Mouse (Mus musculus) forebrain, embryonic 10.5 days (tissue): Measurements from ENCODE around the gene Filip1l. TPM values are rescaled to one million over a fixed set of nuclear protein-coding genes. Genes with fewer than 3 reads are reported as not detected.
A peak's percentile ranks its signal among the peaks of the same experiment; 100 is the strongest.

Source experiments
- DNase-seq: peaks from one replicate; pipeline ENCODE4 v3.0.0-alpha.2; 2017; ENCODE audit warnings: low spot score; ENCODE audit errors: extremely low spot score
- H3K27ac ChIP-seq: fragments of 300-500 bp; sonication (generic); 2 replicates; pipeline ENCODE4 v1.5.1; 2016; ENCODE audit warnings: mild to moderate bottlenecking
- H3K27me3 ChIP-seq: fragments of 300-500 bp; sonication (generic); 2 replicates; pipeline ENCODE4 v1.6.1; 2016; ENCODE audit warnings: mild to moderate bottlenecking; ENCODE audit not compliant: poor library complexity, severe bottlenecking
- H3K36me3 ChIP-seq: fragments of 300-500 bp; sonication (generic); replicated peaks from 2 replicates; pipeline ENCODE4 v1.6.1; 2016; ENCODE audit warnings: mild to moderate bottlenecking, moderate library complexity
- H3K4me1 ChIP-seq: fragments of 300-500 bp; sonication (generic); 2 replicates; pipeline ENCODE4 v1.6.1; 2016
- H3K4me3 ChIP-seq: fragments of 300-500 bp; sonication (generic); 2 replicates; pipeline ENCODE4 v1.5.1; 2016; ENCODE audit warnings: mild to moderate bottlenecking, moderate library complexity
- H3K9me3 ChIP-seq: fragments of 300-500 bp; sonication (generic); 2 replicates; pipeline ENCODE4 v1.6.1; 2016; ENCODE audit warnings: mild to moderate bottlenecking, moderate library complexity
- WGBS: fragments of 180-500 bp; shearing (Covaris S2); methylation state at CpG from one replicate; pipeline ENCODE4 v1.1.7; 2016; 5-methylcytosine and 5-hydroxymethylcytosine counted together
- polyA plus RNA-seq: library from polyadenylated mRNA; unstranded; fragments of >200 nt; fragmentation: Nextera tagmentation; extraction: Ambion mirVana; gene quantifications from 2 replicates; pipeline ENCODE4 v1.2.1, GENCODE M21; 2016

The Filip1l gene
- polyA plus RNA-seq, 1 experiment from 2014 or later = 6.7 TPM

- peak overlapping the region; percentile 75 for H3K4me3 ChIP-seq
- H3K9me3 ChIP-seq = no peaks in the 10 kb centered on the region
- H3K4me1 ChIP-seq = peaks cover 27% of the 10 kb centered on the region
- no peak for DNase-seq
- H3K36me3 ChIP-seq = no peaks in the 10 kb centered on the region
- H3K27ac ChIP-seq = peak overlapping the region; percentile 92
- H3K27me3 ChIP-seq = peaks cover 11% of the 10 kb centered on the region
- 73% methylated on average over 2 of the region's 2 CpGs for WGBS
Measured at GRCm38 (mm10) chr16:57548608-57549007, 195.7 kb downstream of the Filip1l start.

- DNase-seq = peak; percentile 74
- Histone ChIP-seq H3K36me3 (no peaks in the 10 kb centered on the region), H3K27me3 (peaks cover 11% of the 10 kb centered on the region), H3K27ac (peak overlapping the region; percentile 92), H3K4me3 (peak overlapping the region; percentile 75), H3K9me3 (no peaks in the 10 kb centered on the region), H3K4me1 (peaks cover 28% of the 10 kb centered on the region)
- WGBS = 3% methylated on average over 64 of the region's 64 CpGs
Measured at GRCm38 (mm10) chr16:57549061-57550037, 196.5 kb downstream of the Filip1l start.

GRCm38 (mm10) chr16:57550088-57550487 lies 197.2 kb downstream of the Filip1l start:
- peaks cover 30% of the 10 kb centered on the region for H3K4me1 ChIP-seq
- H3K36me3 ChIP-seq = no peaks in the 10 kb centered on the region
- no peak overlapping the region for H3K27ac ChIP-seq
- peak overlapping the region; percentile 75 for H3K4me3 ChIP-seq
- 61% methylated on average over 3 of the region's 3 CpGs for WGBS
- H3K27me3 ChIP-seq = peaks cover 11% of the 10 kb centered on the region
- DNase-seq = no peak
- no peaks in the 10 kb centered on the region for H3K9me3 ChIP-seq

GRCm38 (mm10) chr16:57550817-57551216 lies 197.9 kb downstream of the Filip1l start:
- peaks cover 11% of the 10 kb centered on the region for H3K27me3 ChIP-seq
- no peak overlapping the region for H3K4me3 ChIP-seq
- H3K36me3 ChIP-seq = no peaks in the 10 kb centered on the region
- no peak for DNase-seq
- H3K4me1 ChIP-seq = peaks cover 30% of the 10 kb centered on the region
- no peak overlapping the region for H3K27ac ChIP-seq
- 60% methylated on average over 2 of the region's 2 CpGs for WGBS
- H3K9me3 ChIP-seq = no peaks in the 10 kb centered on the region

- H3K27me3 ChIP-seq = peaks cover 11% of the 10 kb centered on the region
- H3K27ac ChIP-seq = no peak overlapping the region
- no peaks in the 10 kb centered on the region for H3K36me3 ChIP-seq
- peaks cover 27% of the 10 kb centered on the region for H3K4me1 ChIP-seq
- WGBS = 80% methylated on average over 2 of the region's 2 CpGs
- H3K4me3 ChIP-seq = no peak overlapping the region
- DNase-seq = no peak
- H3K9me3 ChIP-seq = no peaks in the 10 kb centered on the region
Measured at GRCm38 (mm10) chr16:57551617-57552016, 198.7 kb downstream of the Filip1l start.

- no peaks in the 10 kb centered on the region for H3K9me3 ChIP-seq
- DNase-seq = no peak
- WGBS = 81% methylated on average over 5 of the region's 5 CpGs
- H3K27me3 ChIP-seq = peaks cover 10% of the 10 kb centered on the region
- H3K36me3 ChIP-seq = no peaks in the 10 kb centered on the region
- H3K27ac ChIP-seq = no peak overlapping the region
- peaks cover 25% of the 10 kb centered on the region for H3K4me1 ChIP-seq
- no peak overlapping the region for H3K4me3 ChIP-seq
Measured at GRCm38 (mm10) chr16:57552709-57553108, 199.8 kb downstream of the Filip1l start.

GRCm38 (mm10) chr16:57553235-57553634 lies 200.3 kb downstream of the Filip1l start:
- no peaks in the 10 kb centered on the region for H3K9me3 ChIP-seq
- H3K27me3 ChIP-seq = peaks cover 4% of the 10 kb centered on the region
- H3K27ac ChIP-seq = no peak overlapping the region
- DNase-seq = no peak
- no peaks in the 10 kb centered on the region for H3K36me3 ChIP-seq
- no peak overlapping the region for H3K4me3 ChIP-seq
- peaks cover 25% of the 10 kb centered on the region for H3K4me1 ChIP-seq

- no peaks in the 10 kb centered on the region for H3K9me3 ChIP-seq
- no peak for DNase-seq
- H3K4me1 ChIP-seq = peaks cover 15% of the 10 kb centered on the region
- H3K36me3 ChIP-seq = no peaks in the 10 kb centered on the region
- peaks cover 4% of the 10 kb centered on the region for H3K27me3 ChIP-seq
- WGBS = 83% methylated on average over 6 of the region's 6 CpGs
- H3K4me3 ChIP-seq = no peak overlapping the region
- H3K27ac ChIP-seq = no peak overlapping the region
Measured at GRCm38 (mm10) chr16:57554886-57555400, 202.1 kb downstream of the Filip1l start.

GRCm38 (mm10) chr16:57555667-57556066 lies 202.8 kb downstream of the Filip1l start:
- no peak for DNase-seq
- Histone ChIP-seq H3K4me1 (peaks cover 10% of the 10 kb centered on the region; the same call in 1 of the 2 replicates), H3K4me3 (no peak overlapping the region), H3K9me3 (no peaks in the 10 kb centered on the region), H3K36me3 (no peaks in the 10 kb centered on the region), H3K27me3 (no peaks in the 10 kb centered on the region), H3K27ac (no peak overlapping the region)
- WGBS = 62% methylated on average over 4 of the region's 4 CpGs

- H3K9me3 ChIP-seq = no peaks in the 10 kb centered on the region
- no peak overlapping the region for H3K27ac ChIP-seq
- no peaks in the 10 kb centered on the region for H3K36me3 ChIP-seq
- H3K4me3 ChIP-seq = no peak overlapping the region
- 0 out of 2 replicates have a peak, but pooled peaks cover 6% of the 10 kb centered on the region for H3K4me1 ChIP-seq
- 95% methylated on average over 2 of the region's 2 CpGs for WGBS
- H3K27me3 ChIP-seq = no peaks in the 10 kb centered on the region
- DNase-seq = no peak
Measured at GRCm38 (mm10) chr16:57556244-57556643, 203.4 kb downstream of the Filip1l start.

- Histone ChIP-seq H3K4me1 (0 out of 2 replicates have a peak, but pooled peaks cover 3% of the 10 kb centered on the region), H3K27ac (no peak overlapping the region), H3K27me3 (no peaks in the 10 kb centered on the region), H3K4me3 (no peak overlapping the region), H3K9me3 (no peaks in the 10 kb centered on the region), H3K36me3 (no peaks in the 10 kb centered on the region)
- 95% methylated on average over 3 of the region's 3 CpGs for WGBS
- no peak for DNase-seq
Measured at GRCm38 (mm10) chr16:57558258-57558657, 205.4 kb downstream of the Filip1l start.

- no peak overlapping the region for H3K27ac ChIP-seq
- no peaks in the 10 kb centered on the region for H3K9me3 ChIP-seq
- no peaks in the 10 kb centered on the region for H3K27me3 ChIP-seq
- DNase-seq = no peak
- WGBS = 86% methylated on average over 1 of the region's 1 CpGs
- no peak overlapping the region for H3K4me3 ChIP-seq
- no peaks in the 10 kb centered on the region for H3K36me3 ChIP-seq
- H3K4me1 ChIP-seq = no peaks in the 10 kb centered on the region
Measured at GRCm38 (mm10) chr16:57560185-57560584, 207.3 kb downstream of the Filip1l start.

GRCm38 (mm10) chr16:57563453-57563852 lies 210.6 kb downstream of the Filip1l start:
- WGBS = 91% methylated on average over 3 of the region's 3 CpGs
- no peaks in the 10 kb centered on the region for H3K27me3 ChIP-seq
- no peaks in the 10 kb centered on the region for H3K36me3 ChIP-seq
- DNase-seq = no peak
- no peak overlapping the region for H3K4me3 ChIP-seq
- no peaks in the 10 kb centered on the region for H3K9me3 ChIP-seq
- H3K27ac ChIP-seq = no peak overlapping the region
- H3K4me1 ChIP-seq = no peaks in the 10 kb centered on the region
